Mouse (Mus musculus): ENCODE results near the gene Letmd1.

DNA sequence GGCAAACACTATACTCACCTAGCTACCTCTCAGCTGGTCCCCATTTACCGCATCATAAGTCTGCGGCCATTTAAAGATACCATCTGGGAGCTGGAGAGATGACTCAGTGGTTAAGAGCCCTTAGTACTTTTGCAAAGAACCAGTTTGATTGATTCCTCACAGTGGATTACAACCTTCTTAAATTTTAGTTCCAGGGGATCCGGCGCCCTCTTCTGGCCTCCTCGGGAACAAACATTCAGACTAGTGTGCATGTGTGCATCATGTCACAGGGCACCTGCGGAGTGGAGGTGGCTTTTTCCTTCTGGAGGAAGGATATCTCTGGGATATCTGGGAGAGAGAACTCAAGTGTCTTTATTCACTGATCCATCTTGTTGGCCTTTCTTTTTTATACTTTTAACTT lies 5.1 kb upstream of the Letmd1 start:
- TF ChIP-seq CTCF (IDR thresholded peaks at IDR 0.05; ENCODE audit: low read depth, low read length) (peak; percentile 53; the same call in 1 of the 2 replicates), GATA1 (IDR thresholded peaks at IDR 0.05; ENCODE audit: borderline replicate concordance, low read length) (no peak), TAL1 (conservative IDR thresholded peaks at IDR 0.05; ENCODE audit: low read depth, low read length) (no peak), POLR2AphosphoS5 (IDR thresholded peaks at IDR 0.05; ENCODE audit: insufficient replicate concordance, low read depth, low read length) (no peak), GATA2 (IDR thresholded peaks at IDR 0.05; ENCODE audit: borderline replicate concordance, low read depth, low read length) (no peak)

All from G1E (cell line).